Mouse (Mus musculus): Measurements from ENCODE around the gene Dpm1. TPM values are rescaled to one million over a fixed set of nuclear protein-coding genes. Genes with fewer than 3 reads are reported as not detected.
A peak's percentile ranks its signal among the peaks of the same experiment; 100 is the strongest.

The Dpm1 gene
- 22.2 and 22.4 TPM in 2 replicates for polyA plus RNA-seq (2012; rRNA removed)

GRCm38 (mm10) chr2:168230026-168230728 lies at the start of gene Dpm1, which contains the start of the genes Gm20716 and Mocs3:
Gene Dpm1 (minus strand): TSS chr2:168230591.
Gene Gm20716 (minus strand): TSS chr2:168230364.
Gene Mocs3 (plus strand): TSS chr2:168230622.
- peak within 1 kb of the TSS; percentile 81 for H3K27ac ChIP-seq (ENCODE audit: insufficient read depth, low read length)
- H3K4me1 ChIP-seq (ENCODE audit: control insufficient read depth, insufficient read depth, low read length) = peaks cover 2% of the 10 kb centered on the region
- TF ChIP-seq POLR2A (IDR thresholded peaks at IDR 0.05; ENCODE audit: extremely low read depth, insufficient read depth, low read length) = peak; percentile 79
- TF ChIP-seq CTCF (IDR thresholded peaks at IDR 0.05; ENCODE audit: extremely low read depth, insufficient read depth, low read length) = no peak
- peak within 1 kb of the TSS; percentile 51 for H3K4me3 ChIP-seq (ENCODE audit: insufficient read depth, low read length)

DNA sequence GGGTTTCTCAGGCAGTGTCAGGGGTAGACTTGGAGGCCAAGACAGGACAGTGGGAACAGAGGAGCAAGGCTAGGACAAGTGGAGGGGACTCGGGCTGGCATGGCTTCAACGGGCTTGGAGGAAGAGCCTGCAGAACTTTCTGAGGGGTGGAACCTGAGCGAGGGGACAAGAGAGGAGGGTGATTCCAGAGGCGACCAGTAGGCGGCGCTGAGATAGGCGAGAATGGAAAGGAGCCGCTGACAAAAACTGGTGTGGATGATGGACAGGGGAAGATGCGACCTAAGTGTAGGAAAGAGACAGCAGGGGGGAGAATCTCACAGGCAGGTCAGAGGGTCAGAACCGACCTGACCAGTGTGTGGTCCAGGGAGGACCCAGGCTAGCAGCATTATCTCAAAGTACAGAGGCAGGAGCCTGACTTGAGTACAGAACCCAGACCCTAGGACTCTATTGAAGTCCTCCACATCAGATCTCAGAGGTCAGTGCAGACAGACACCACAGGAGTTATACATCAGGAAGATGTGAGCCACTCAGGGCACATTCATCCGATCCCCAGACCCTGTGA lies 44.1 kb upstream of the Dpm1 start:
- TF ChIP-seq POLR2A (IDR thresholded peaks at IDR 0.05; ENCODE audit: extremely low read depth, insufficient read depth, low read length) (no peak), CTCF (IDR thresholded peaks at IDR 0.05; ENCODE audit: extremely low read depth, insufficient read depth, low read length) (peak; percentile 69)
- Histone ChIP-seq H3K4me1 (ENCODE audit: control insufficient read depth, insufficient read depth, low read length) (no peaks in the 10 kb centered on the region), H3K4me3 (ENCODE audit: insufficient read depth, low read length) (no peak overlapping the region), H3K27ac (ENCODE audit: insufficient read depth, low read length) (no peak overlapping the region)

GRCm38 (mm10) chr2:168273387-168273786 lies 43.0 kb upstream of the Dpm1 start:
- no peaks in the 10 kb centered on the region for H3K4me1 ChIP-seq (ENCODE audit: control insufficient read depth, insufficient read depth, low read length)
- no peak overlapping the region for H3K4me3 ChIP-seq (ENCODE audit: insufficient read depth, low read length)
- no peak for TF ChIP-seq CTCF (IDR thresholded peaks at IDR 0.05; ENCODE audit: extremely low read depth, insufficient read depth, low read length)
- no peak for TF ChIP-seq POLR2A (IDR thresholded peaks at IDR 0.05; ENCODE audit: extremely low read depth, insufficient read depth, low read length)
- no peak overlapping the region for H3K27ac ChIP-seq (ENCODE audit: insufficient read depth, low read length)

DNA sequence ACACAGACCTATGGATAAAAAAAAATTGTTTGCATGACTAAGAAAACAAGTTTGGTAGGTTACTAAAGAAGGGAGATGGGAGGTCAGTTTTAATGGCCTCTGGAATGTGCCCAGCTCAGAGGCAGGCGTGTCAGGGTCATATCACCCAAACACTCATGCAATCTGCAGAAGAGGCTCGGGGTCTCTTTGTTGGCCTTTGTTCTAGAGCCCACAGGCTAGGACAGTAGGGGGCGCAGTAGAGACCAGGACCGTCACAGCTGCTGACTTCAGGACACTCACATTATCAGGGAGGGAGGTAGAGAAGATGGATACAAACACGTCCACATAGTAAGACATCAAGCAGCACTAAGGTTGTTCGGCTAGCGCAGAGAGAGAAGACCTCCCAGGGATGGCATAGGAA lies 37.6 kb upstream of the Dpm1 start:
- Histone ChIP-seq H3K27ac (ENCODE audit: insufficient read depth, low read length) (no peak overlapping the region), H3K4me3 (ENCODE audit: insufficient read depth, low read length) (no peak overlapping the region), H3K4me1 (ENCODE audit: control insufficient read depth, insufficient read depth, low read length) (no peaks in the 10 kb centered on the region)
- TF ChIP-seq POLR2A (IDR thresholded peaks at IDR 0.05; ENCODE audit: extremely low read depth, insufficient read depth, low read length) = no peak
- TF ChIP-seq CTCF (IDR thresholded peaks at IDR 0.05; ENCODE audit: extremely low read depth, insufficient read depth, low read length) = peak; percentile 39

- H3K27ac ChIP-seq (ENCODE audit: insufficient read depth, low read length) = no peak overlapping the region
- TF ChIP-seq POLR2A (IDR thresholded peaks at IDR 0.05; ENCODE audit: extremely low read depth, insufficient read depth, low read length) (no peak), CTCF (IDR thresholded peaks at IDR 0.05; ENCODE audit: extremely low read depth, insufficient read depth, low read length) (no peak)
- H3K4me1 ChIP-seq (ENCODE audit: control insufficient read depth, insufficient read depth, low read length) = peaks cover 2% of the 10 kb centered on the region
- no peak overlapping the region for H3K4me3 ChIP-seq (ENCODE audit: insufficient read depth, low read length)
Observed at GRCm38 (mm10) chr2:168260900-168261299, 30.5 kb upstream of the Dpm1 start.

GRCm38 (mm10) chr2:168260124-168260523 lies 29.7 kb upstream of the Dpm1 start:
- Histone ChIP-seq H3K4me1 (ENCODE audit: control insufficient read depth, insufficient read depth, low read length) (peaks cover 2% of the 10 kb centered on the region), H3K27ac (ENCODE audit: insufficient read depth, low read length) (no peak overlapping the region), H3K4me3 (ENCODE audit: insufficient read depth, low read length) (no peak overlapping the region)
- TF ChIP-seq CTCF (IDR thresholded peaks at IDR 0.05; ENCODE audit: extremely low read depth, insufficient read depth, low read length) = no peak
- no peak for TF ChIP-seq POLR2A (IDR thresholded peaks at IDR 0.05; ENCODE audit: extremely low read depth, insufficient read depth, low read length)

GRCm38 (mm10) chr2:168259046-168259445 lies 28.7 kb upstream of the Dpm1 start:
- peaks cover 4% of the 10 kb centered on the region for H3K4me1 ChIP-seq (ENCODE audit: control insufficient read depth, insufficient read depth, low read length)
- no peak overlapping the region for H3K27ac ChIP-seq (ENCODE audit: insufficient read depth, low read length)
- no peak overlapping the region for H3K4me3 ChIP-seq (ENCODE audit: insufficient read depth, low read length)
- no peak for TF ChIP-seq CTCF (IDR thresholded peaks at IDR 0.05; ENCODE audit: extremely low read depth, insufficient read depth, low read length)
- no peak for TF ChIP-seq POLR2A (IDR thresholded peaks at IDR 0.05; ENCODE audit: extremely low read depth, insufficient read depth, low read length)

DNA sequence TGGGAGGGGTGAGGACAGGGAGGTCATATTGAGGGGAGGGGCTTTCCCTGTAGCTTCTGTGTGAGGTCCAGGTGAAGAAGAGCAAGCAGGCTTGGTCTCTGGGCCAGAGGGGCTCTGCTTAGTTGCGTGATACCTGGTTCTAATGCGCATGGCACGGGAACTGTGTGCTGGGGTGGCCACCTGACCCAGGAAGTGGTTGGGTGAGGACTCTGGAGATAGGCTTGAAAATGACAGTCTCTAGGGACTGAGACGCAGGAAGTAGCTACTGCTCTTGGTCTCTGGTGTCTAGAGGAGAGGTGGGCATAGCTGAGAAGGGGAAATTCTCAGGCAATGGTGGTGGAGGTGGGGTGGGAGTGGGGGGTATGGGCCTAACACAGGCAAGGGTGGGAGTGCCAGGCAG lies 26.8 kb upstream of the Dpm1 start:
- TF ChIP-seq CTCF (IDR thresholded peaks at IDR 0.05; ENCODE audit: extremely low read depth, insufficient read depth, low read length) (no peak), POLR2A (IDR thresholded peaks at IDR 0.05; ENCODE audit: extremely low read depth, insufficient read depth, low read length) (no peak)
- peaks cover 4% of the 10 kb centered on the region for H3K4me1 ChIP-seq (ENCODE audit: control insufficient read depth, insufficient read depth, low read length)
- no peak overlapping the region for H3K27ac ChIP-seq (ENCODE audit: insufficient read depth, low read length)

GRCm38 (mm10) chr2:168256506-168256905 lies 26.1 kb upstream of the Dpm1 start:
- no peak overlapping the region for H3K27ac ChIP-seq (ENCODE audit: insufficient read depth, low read length)
- no peak overlapping the region for H3K4me3 ChIP-seq (ENCODE audit: insufficient read depth, low read length)
- H3K4me1 ChIP-seq (ENCODE audit: control insufficient read depth, insufficient read depth, low read length) = peaks cover 4% of the 10 kb centered on the region
- no peak for TF ChIP-seq CTCF (IDR thresholded peaks at IDR 0.05; ENCODE audit: extremely low read depth, insufficient read depth, low read length)
- TF ChIP-seq POLR2A (IDR thresholded peaks at IDR 0.05; ENCODE audit: extremely low read depth, insufficient read depth, low read length) = no peak

More for the DNA sequence above, 26.8 kb upstream of the Dpm1 start:
- H3K4me3 ChIP-seq (ENCODE audit: insufficient read depth, low read length) = no peak overlapping the region

DNA sequence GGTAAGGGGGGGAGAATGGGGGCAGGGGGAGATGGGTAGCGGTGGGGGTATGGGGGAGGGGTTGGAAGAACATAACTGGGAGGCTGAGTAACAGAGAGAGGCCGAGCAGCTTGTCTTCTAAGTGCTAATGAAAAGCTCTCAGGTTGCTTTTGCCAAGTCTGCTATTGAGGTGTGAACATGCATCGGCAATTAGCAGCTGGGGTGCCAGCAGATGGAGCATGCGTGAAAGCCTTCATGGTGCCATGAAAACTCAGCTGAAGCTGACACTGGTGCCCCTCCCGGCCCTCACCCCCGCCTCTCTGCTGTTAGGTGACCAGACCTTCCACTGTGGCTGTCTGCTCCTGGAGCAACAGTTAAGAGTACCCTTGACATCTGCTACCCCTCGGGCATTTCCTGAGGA lies 23.4 kb upstream of the Dpm1 start:
- H3K4me3 ChIP-seq (ENCODE audit: insufficient read depth, low read length) = no peak overlapping the region
- TF ChIP-seq CTCF (IDR thresholded peaks at IDR 0.05; ENCODE audit: extremely low read depth, insufficient read depth, low read length) = no peak
- H3K27ac ChIP-seq (ENCODE audit: insufficient read depth, low read length) = no peak overlapping the region
- 0 out of 2 replicates have a peak, but pooled peaks cover 1% of the 10 kb centered on the region for H3K4me1 ChIP-seq (ENCODE audit: control insufficient read depth, insufficient read depth, low read length)

Data from cortical plate, adult 2 months (tissue).